Mouse (Mus musculus): ENCODE results near the gene Tnnc2.
A peak's percentile ranks its signal among the peaks of the same experiment; 100 is the strongest.

DNA sequence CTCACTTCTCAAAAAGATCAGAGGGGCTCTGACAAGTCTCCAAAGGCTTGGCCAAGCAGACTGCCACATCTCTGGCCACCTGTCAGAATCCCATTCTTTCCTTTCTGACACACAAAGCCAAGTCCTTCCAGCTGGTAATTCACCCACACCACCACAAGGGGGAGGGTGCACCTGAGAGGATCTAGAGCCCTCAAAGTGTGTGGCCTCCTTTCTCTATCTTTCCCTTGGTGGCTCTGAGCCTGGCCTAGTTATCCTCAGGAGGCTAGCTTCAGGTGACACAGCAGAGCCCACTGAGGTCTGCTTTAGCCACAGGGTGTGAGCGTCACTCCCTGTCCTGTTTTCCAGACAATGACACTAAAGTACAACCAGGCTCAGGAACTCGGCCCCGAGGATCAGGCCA lies 13.5 kb upstream of the Tnnc2 start:
- TF ChIP-seq CTCF (IDR thresholded peaks at IDR 0.05; ENCODE audit: borderline replicate concordance, insufficient read depth, low read depth, low read length) (peak; percentile 75; the same call in 1 of the 2 replicates), POLR2A (IDR thresholded peaks at IDR 0.05; ENCODE audit: borderline replicate concordance, insufficient read depth, low read length) (no peak)
